Mouse (Mus musculus): ENCODE results near the gene Ikzf4. TPM values are rescaled to one million over a fixed set of nuclear protein-coding genes. Genes with fewer than 3 reads are reported as not detected.
"Not testable (repeated sequence)": the region's sequence is repeated elsewhere in the genome, so short reads cannot be mapped to it uniquely, and the experiment has no call there.

Ikzf4 gene
- total RNA-seq, 2 experiments from 2014 or later = 0.25 to 0.58 TPM

GRCm38 (mm10) chr10:128615798-128616448, 29.9 kb downstream of the Ikzf4 start:
- intact Hi-C loops (cut with DNase I; ENCODE audit: low total_unique reads); DNase-seq: not testable (repeated sequence)

- intact Hi-C loops (cut with DNase I; ENCODE audit: low total_unique reads) = loop anchor here (5.0 kb wide), 1 partner anchor 58 kb away; no protein-coding TSS in a partner anchor
- DNase-seq = no peak
Observed at GRCm38 (mm10) chr10:128614934-128615333, 30.9 kb downstream of the Ikzf4 start.

GRCm38 (mm10) chr10:128613820-128614219, 32.0 kb downstream of the Ikzf4 start:
- DNase-seq = not testable (repeated sequence)
- intact Hi-C loops (cut with DNase I; ENCODE audit: low total_unique reads) = loop anchor here (5.0 kb wide), 1 partner anchor 57 kb away; no protein-coding TSS in a partner anchor

GRCm38 (mm10) chr10:128613154-128613440, 32.7 kb downstream of the Ikzf4 start:
- intact Hi-C loops (cut with DNase I; ENCODE audit: low total_unique reads) = loop anchor here (5.0 kb wide), 1 partner anchor 56 kb away; no protein-coding TSS in a partner anchor
- no peak for DNase-seq

GRCm38 (mm10) chr10:128612433-128613153, 33.2 kb downstream of the Ikzf4 start:
- intact Hi-C loops (cut with DNase I; ENCODE audit: low total_unique reads) = loop anchor here (5.0 kb wide), 1 partner anchor 55 kb away; no protein-coding TSS in a partner anchor

GRCm38 (mm10) chr10:128606483-128606882, 39.3 kb downstream of the Ikzf4 start:
- no peak for DNase-seq
- intact Hi-C loops (cut with DNase I; ENCODE audit: low total_unique reads) = no loop called here

More at GRCm38 (mm10) chr10:128612433-128613153, 33.2 kb downstream of the Ikzf4 start:
- DNase-seq = peak; percentile 72

- intact Hi-C loops (cut with DNase I; ENCODE audit: low total_unique reads) = no loop called here
- no peak for DNase-seq
Observed at GRCm38 (mm10) chr10:128602470-128603128, 43.2 kb downstream of the Ikzf4 start.

GRCm38 (mm10) chr10:128601499-128601898, 44.3 kb downstream of the Ikzf4 start:
- intact Hi-C loops (cut with DNase I; ENCODE audit: low total_unique reads) = no loop called here
- DNase-seq = no peak

- intact Hi-C loops (cut with DNase I; ENCODE audit: low total_unique reads) = no loop called here
- no peak for DNase-seq
Observed at GRCm38 (mm10) chr10:128598476-128598875, 47.3 kb downstream of the Ikzf4 start.

GRCm38 (mm10) chr10:128592797-128593196, 53.0 kb downstream of the Ikzf4 start:
- DNase-seq = no peak
- intact Hi-C loops (cut with DNase I; ENCODE audit: low total_unique reads) = no loop called here

- DNase-seq = no peak
- intact Hi-C loops (cut with DNase I; ENCODE audit: low total_unique reads) = no loop called here
Observed at GRCm38 (mm10) chr10:128591436-128591835, 54.4 kb downstream of the Ikzf4 start.

- intact Hi-C loops (cut with DNase I; ENCODE audit: low total_unique reads) = no loop called here
- peak; percentile 48 for DNase-seq
Observed at GRCm38 (mm10) chr10:128590193-128590690, 55.5 kb downstream of the Ikzf4 start.

GRCm38 (mm10) chr10:128589464-128590192, 56.2 kb downstream of the Ikzf4 start, which contains the start of gene Erbb3:
TSS of gene Erbb3 (minus strand) at chr10:128589652.
- peak; percentile 54 for DNase-seq
- intact Hi-C loops (cut with DNase I; ENCODE audit: low total_unique reads) = no loop called here

GRCm38 (mm10) chr10:128588775-128589463, 56.9 kb downstream of the Ikzf4 start:
- intact Hi-C loops (cut with DNase I; ENCODE audit: low total_unique reads) = no loop called here
- DNase-seq = no peak

GRCm38 (mm10) chr10:128588136-128588535, 57.7 kb downstream of the Ikzf4 start:
- DNase-seq = no peak
- intact Hi-C loops (cut with DNase I; ENCODE audit: low total_unique reads) = no loop called here

GRCm38 (mm10) chr10:128587697-128588096, 58.1 kb downstream of the Ikzf4 start:
- no peak for DNase-seq
- intact Hi-C loops (cut with DNase I; ENCODE audit: low total_unique reads) = no loop called here

GRCm38 (mm10) chr10:128587120-128587519, 58.7 kb downstream of the Ikzf4 start:
- intact Hi-C loops (cut with DNase I; ENCODE audit: low total_unique reads) = no loop called here
- DNase-seq = no peak

- intact Hi-C loops (cut with DNase I; ENCODE audit: low total_unique reads) = no loop called here
- DNase-seq = no peak
Observed at GRCm38 (mm10) chr10:128586546-128586945, 59.2 kb downstream of the Ikzf4 start.

- no peak for DNase-seq
Observed at GRCm38 (mm10) chr10:128584386-128584785, 61.4 kb downstream of the Ikzf4 start.

More at GRCm38 (mm10) chr10:128584386-128584785, 61.4 kb downstream of the Ikzf4 start:
- intact Hi-C loops (cut with DNase I; ENCODE audit: low total_unique reads) = no loop called here

All from gastrocnemius, postnatal 14 days (tissue).